Mouse (Mus musculus) gastrocnemius, adult 2 months (tissue): ENCODE measurements at regions not wholly inside any gene's neighbourhood (a gene's known extent, or its start where the extent isn't known, plus 50 kb on each side); places are given as distances from the start of the nearest gene placed in this dataset.

ENCODE experiments used
- DNase-seq: peaks from one replicate; pipeline ENCODE4 v3.0.0; 2022
- H3K27ac ChIP-seq: fragments of 200-600 bp; 2 replicates; pipeline ENCODE4 v1.8.1; 2022; ENCODE audit warnings: mild to moderate bottlenecking
- H3K4me3 ChIP-seq: fragments of 200-600 bp; 2 replicates; pipeline ENCODE4 v1.8.1; 2022; ENCODE audit warnings: mild to moderate bottlenecking, moderate library complexity
- CTCF ChIP-seq: fragments of 200-600 bp; IDR thresholded peaks from 2 replicates; pipeline ENCODE4 v1.8.1; 2022; ENCODE audit warnings: antibody characterized with exemption, mild to moderate bottlenecking, moderate library complexity
- intact Hi-C: fragments of 180-260 bp; cut with DNase I; formaldehyde crosslinking; loops from one replicate; pipeline ENCODE4 v1.15.1; 2025

- Histone ChIP-seq H3K4me3 (no peak overlapping the region), H3K27ac (no peak overlapping the region)
- TF ChIP-seq CTCF, result no peak
- intact Hi-C loops, result no loop called here
- DNase-seq, result no peak
Measured at GRCm38 (mm10) chr5:47274256-47274638, 708.7 kb upstream of the Slit2 start.

GRCm38 (mm10) chr5:47276231-47277195 is 706.4 kb upstream of the Slit2 start:
- no peak for TF ChIP-seq CTCF
- Histone ChIP-seq H3K27ac (no peak overlapping the region), H3K4me3 (no peak overlapping the region)
- DNase-seq, result no peak
- intact Hi-C loops, result no loop called here

GRCm38 (mm10) chr5:47279630-47280029 is 703.3 kb upstream of the Slit2 start:
- intact Hi-C loops, result no loop called here
- Histone ChIP-seq H3K27ac (no peak overlapping the region), H3K4me3 (no peak overlapping the region)
- no peak for TF ChIP-seq CTCF
- DNase-seq, result no peak

GRCm38 (mm10) chr5:47299602-47300001 is 683.3 kb upstream of the Slit2 start:
- no peak overlapping the region for H3K27ac ChIP-seq
- H3K4me3 ChIP-seq, result no peak overlapping the region
- TF ChIP-seq CTCF, result no peak
- intact Hi-C loops, result no loop called here
- no peak for DNase-seq

GRCm38 (mm10) chr5:47317506-47317905 is 665.4 kb upstream of the Slit2 start:
- intact Hi-C loops, result no loop called here

GRCm38 (mm10) chr5:47318147-47318546 is 664.8 kb upstream of the Slit2 start:
- TF ChIP-seq CTCF, result no peak
- no peak for DNase-seq
- intact Hi-C loops, result no loop called here
- H3K27ac ChIP-seq, result no peak overlapping the region
- no peak overlapping the region for H3K4me3 ChIP-seq

More at GRCm38 (mm10) chr5:47317506-47317905, 665.4 kb upstream of the Slit2 start:
- H3K27ac ChIP-seq, result no peak overlapping the region
- no peak for TF ChIP-seq CTCF
- H3K4me3 ChIP-seq, result no peak overlapping the region
- no peak for DNase-seq

- Histone ChIP-seq H3K27ac (no peak overlapping the region), H3K4me3 (no peak overlapping the region)
- no peak for DNase-seq
- intact Hi-C loops, result no loop called here
- TF ChIP-seq CTCF, result no peak
Measured at GRCm38 (mm10) chr5:47322511-47323167, 660.3 kb upstream of the Slit2 start.

- H3K27ac ChIP-seq, result no peak overlapping the region
- intact Hi-C loops, result no loop called here
- DNase-seq, result no peak
- TF ChIP-seq CTCF, result no peak
- H3K4me3 ChIP-seq, result no peak overlapping the region
Measured at GRCm38 (mm10) chr5:47334299-47334698, 648.6 kb upstream of the Slit2 start.

GRCm38 (mm10) chr5:47336511-47336910 is 646.4 kb upstream of the Slit2 start:
- intact Hi-C loops, result no loop called here
- Histone ChIP-seq H3K4me3 (no peak overlapping the region), H3K27ac (no peak overlapping the region)
- no peak for TF ChIP-seq CTCF
- DNase-seq, result no peak

GRCm38 (mm10) chr5:47339807-47340206 is 643.1 kb upstream of the Slit2 start:
- intact Hi-C loops, result no loop called here
- no peak for TF ChIP-seq CTCF
- DNase-seq, result no peak
- Histone ChIP-seq H3K27ac (no peak overlapping the region), H3K4me3 (no peak overlapping the region)

- no peak for DNase-seq
- H3K27ac ChIP-seq, result no peak overlapping the region
- no peak overlapping the region for H3K4me3 ChIP-seq
- TF ChIP-seq CTCF, result no peak
- intact Hi-C loops, result no loop called here
Measured at GRCm38 (mm10) chr5:47370184-47370583, 612.8 kb upstream of the Slit2 start.

GRCm38 (mm10) chr5:47385930-47386329 is 597.0 kb upstream of the Slit2 start:
- Histone ChIP-seq H3K27ac (no peak overlapping the region), H3K4me3 (no peak overlapping the region)
- no peak for TF ChIP-seq CTCF
- intact Hi-C loops, result no loop called here
- no peak for DNase-seq

- DNase-seq, result no peak
- Histone ChIP-seq H3K27ac (no peak overlapping the region), H3K4me3 (no peak overlapping the region)
- TF ChIP-seq CTCF, result no peak
- intact Hi-C loops, result no loop called here
Measured at GRCm38 (mm10) chr5:47386750-47387149, 596.2 kb upstream of the Slit2 start.
